8 mouse cellular contexts compared by ENCODE assay signal in genomic region chr1:34842389-34842861, GRCm38 (mm10). TPM values are rescaled to one million over a fixed set of nuclear protein-coding genes. Genes with fewer than 3 reads are reported as not detected.
DNase-seq lines count a peak whose midpoint lies in the region; ATAC-seq and TF ChIP-seq lines count a peak whose summit lies in the region.

No protein-coding gene starts in this region.

- WGBS in forebrain, embryonic 13.5 days = under 1% methylated on average over 26 of the region's 51 CpGs
- under 1% methylated on average over 31 of the region's 51 CpGs for WGBS in lung, embryonic 16.5 days

- H3K4me2 ChIP-seq in forebrain, embryonic 13.5 days = peak overlapping the region; percentile 98
- H3K4me2 ChIP-seq in lung, embryonic 16.5 days (ENCODE audit: low read depth, low read length) = peak overlapping the region; percentile 92

- H3K27me3 ChIP-seq in forebrain, embryonic 13.5 days = no peaks in the 10 kb centered on the region
- H3K27me3 ChIP-seq in lung, embryonic 16.5 days (ENCODE audit: control insufficient read depth, insufficient read depth, low read depth, low read length) = no peaks in the 10 kb centered on the region

- TF ChIP-seq CTCF in brain, embryonic 14.5 days (IDR thresholded peaks at IDR 0.05; ENCODE audit: borderline replicate concordance, extremely low read depth, insufficient read depth, insufficient read length) = no peak

- no peak for TF ChIP-seq POLR2A in brain, embryonic 14.5 days (IDR thresholded peaks at IDR 0.05; ENCODE audit: borderline replicate concordance, extremely low read depth, insufficient read depth, insufficient read length, poor library complexity, severe bottlenecking)

- peaks cover 40% of the 10 kb centered on the region for H3K4me1 ChIP-seq in forebrain, embryonic 13.5 days
- peaks cover 23% of the 10 kb centered on the region for H3K4me1 ChIP-seq in lung, embryonic 16.5 days (replicated peaks; ENCODE audit: control insufficient read depth, insufficient read depth, low read length)

- H3K36me3 ChIP-seq in forebrain, embryonic 13.5 days (ENCODE audit: poor library complexity, severe bottlenecking) = peaks cover 7% of the 10 kb centered on the region
- no peaks in the 10 kb centered on the region for H3K36me3 ChIP-seq in lung, embryonic 16.5 days (ENCODE audit: control insufficient read depth, insufficient read depth, low read length)

- ATAC-seq in forebrain, embryonic 13.5 days = peak; percentile 91
- ATAC-seq in inflammation-experienced regulatory T-cells, adult 6 months = peak; percentile 36
- peak; percentile 92 for ATAC-seq in lung, embryonic 16.5 days (ENCODE audit: low read depth)

- peak overlapping the region; percentile 94 for H3K9ac ChIP-seq in forebrain, embryonic 13.5 days
- H3K9ac ChIP-seq in lung, embryonic 16.5 days (ENCODE audit: low read length) = peak overlapping the region; percentile 94

- no peaks in the 10 kb centered on the region for H3K9me3 ChIP-seq in forebrain, embryonic 13.5 days (replicated peaks)
- no peaks in the 10 kb centered on the region for H3K9me3 ChIP-seq in lung, embryonic 16.5 days (ENCODE audit: control insufficient read depth, low read length)

- peak; percentile 63 for DNase-seq in right cerebral cortex, postnatal 4 days
- DNase-seq in right cerebral cortex, adult 18-20 months = no peak
- DNase-seq in brain, embryonic 14.5 days (ENCODE audit: low read depth) = peak; percentile 79
- peak; percentile 75 for DNase-seq in retina, embryonic 14.5 days (ENCODE audit: low spot score)
- no peak for DNase-seq in layer of hippocampus, postnatal 36 days

- peak overlapping the region; percentile 76 for H3K4me3 ChIP-seq in forebrain, embryonic 13.5 days
- H3K4me3 ChIP-seq in lung, embryonic 16.5 days (ENCODE audit: low read length) = peak overlapping the region; percentile 80

- peak overlapping the region; percentile 96 for H3K27ac ChIP-seq in forebrain, embryonic 13.5 days
- peak overlapping the region; percentile 96 for H3K27ac ChIP-seq in lung, embryonic 16.5 days (ENCODE audit: low read length)

RNA-seq across cellular contexts. Expression of gene Fam168b, which starts 0.4 kb away (rescaled TPM):
- 399 and 501 TPM in 2 replicates for polyA plus RNA-seq in brain, embryonic 14.5 days (2012; rRNA removed)
- polyA plus RNA-seq in forebrain, embryonic 13.5 days (2015; fragmentation: Nextera tagmentation; extraction: Ambion mirVana) = 126 and 137 TPM in 2 replicates
- polyA plus RNA-seq in inflammation-experienced regulatory T-cells, adult 6 months (2017; shearing (Covaris generic)) = 10 to 100 TPM; 15.0 to 27.8 (median 19.4) TPM
- 56.0 and 57.1 TPM in 2 replicates for polyA plus RNA-seq in lung, embryonic 16.5 days (2015; fragmentation: Nextera tagmentation; extraction: Ambion mirVana)
- 100 to 1,000 TPM; 226 to 227 TPM for total RNA-seq in layer of hippocampus, postnatal 36 days (2021)

RNA-seq across cellular contexts. Expression of gene Plekhb2, which starts 7.4 kb away (rescaled TPM):
- polyA plus RNA-seq in brain, embryonic 14.5 days (2012; rRNA removed) = 40.4 and 43.9 TPM in 2 replicates
- 53.1 and 61.6 TPM in 2 replicates for polyA plus RNA-seq in forebrain, embryonic 13.5 days (2015; fragmentation: Nextera tagmentation; extraction: Ambion mirVana)
- polyA plus RNA-seq in inflammation-experienced regulatory T-cells, adult 6 months (2017; shearing (Covaris generic)) = 100 to 1,000 TPM; 107 to 209 (median 120) TPM
- polyA plus RNA-seq in lung, embryonic 16.5 days (2015; fragmentation: Nextera tagmentation; extraction: Ambion mirVana) = 35.7 and 39.4 TPM in 2 replicates
- 100 to 1,000 TPM; 197 to 199 TPM for total RNA-seq in layer of hippocampus, postnatal 36 days (2021)

Comparison
In these comparisons a context has a peak if more than half of its experiments do, and no peak if none do; other contexts are left out.
1. DNase-seq: peak in right cerebral cortex, postnatal 4 days (single experiment), brain, embryonic 14.5 days (single experiment) and retina, embryonic 14.5 days (single experiment); none in right cerebral cortex, adult 18-20 months (single experiment) and layer of hippocampus, postnatal 36 days (0 of 2).
2. ATAC-seq: peak in every context shown above with its lines; median percentile 92 in lung, embryonic 16.5 days; 91 in forebrain, embryonic 13.5 days; 36 in inflammation-experienced regulatory T-cells, adult 6 months.